Mouse (Mus musculus): ENCODE results near the gene Slc10a7. TPM values are rescaled to one million over a fixed set of nuclear protein-coding genes. Genes with fewer than 3 reads are reported as not detected.

Gene Slc10a7
- polyA plus RNA-seq, 1 experiment from 2014 or later: 7.1 TPM

DNA sequence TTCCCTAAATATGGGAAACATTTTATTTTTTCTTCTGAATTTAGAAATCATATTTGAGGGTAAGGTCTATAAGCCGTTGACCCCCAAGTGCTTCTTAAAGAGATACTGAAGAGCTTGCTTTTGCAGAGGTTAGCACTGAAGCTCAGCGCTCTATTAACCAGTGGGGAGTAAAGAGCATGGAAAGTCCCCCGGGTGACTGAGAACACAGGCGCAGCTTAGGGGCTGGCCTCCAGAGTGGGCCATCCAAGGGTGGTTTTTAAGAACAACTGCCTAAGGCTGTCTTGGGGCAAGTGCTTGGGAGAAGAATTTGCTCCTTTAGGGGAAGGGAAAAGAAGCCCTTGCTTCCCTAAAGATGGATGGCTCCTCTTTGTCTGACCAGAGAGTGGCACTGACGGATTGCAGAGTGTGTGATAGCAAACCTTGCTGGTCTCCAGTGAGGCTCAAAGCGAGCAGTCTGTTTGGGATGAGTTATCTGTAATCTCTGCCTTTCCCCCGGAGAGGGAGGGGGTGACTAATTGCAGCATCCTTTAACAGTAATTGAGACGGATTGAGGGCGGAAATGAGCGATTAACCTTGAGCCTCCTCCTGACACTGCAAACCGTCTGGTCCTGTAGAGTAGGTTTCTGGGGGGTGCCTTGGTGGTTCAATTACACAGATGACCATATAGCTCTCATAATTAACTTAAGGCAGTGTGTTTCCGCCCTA is 115.7 kb downstream of the Slc10a7 start:
- peak; percentile 44; the same call in 1 of the 2 replicates for ATAC-seq (ENCODE audit: low read depth)
- WGBS: 19% methylated on average over 12 of the region's 12 CpGs

GRCm38 (mm10) chr8:78626632-78627031 is 117.5 kb downstream of the Slc10a7 start:
- 82% methylated on average over 5 of the region's 5 CpGs for WGBS
- Histone ChIP-seq H3K36me3 (ENCODE audit: control insufficient read depth, insufficient read depth, low read length) (no peaks in the 10 kb centered on the region), H3K4me3 (ENCODE audit: low read depth, low read length) (no peak overlapping the region), H3K9ac (replicated peaks; ENCODE audit: low read depth, low read length) (no peak overlapping the region), H3K4me2 (ENCODE audit: low read depth, low read length) (no peak overlapping the region), H3K27me3 (ENCODE audit: control insufficient read depth, insufficient read depth, low read length) (no peaks in the 10 kb centered on the region), H3K4me1 (ENCODE audit: control insufficient read depth, insufficient read depth, low read length) (peaks cover 6% of the 10 kb centered on the region; the same call in 1 of the 2 replicates), H3K9me3 (ENCODE audit: control insufficient read depth, low read length) (no peaks in the 10 kb centered on the region), H3K27ac (ENCODE audit: low read depth, low read length) (no peak overlapping the region)
- no peak for ATAC-seq (ENCODE audit: low read depth)

More for the DNA sequence above, 115.7 kb downstream of the Slc10a7 start:
- Histone ChIP-seq H3K9me3 (ENCODE audit: control insufficient read depth, low read length) (no peaks in the 10 kb centered on the region), H3K27ac (ENCODE audit: low read depth, low read length) (no peak overlapping the region), H3K4me2 (ENCODE audit: low read depth, low read length) (no peak overlapping the region), H3K4me3 (ENCODE audit: low read depth, low read length) (no peak overlapping the region), H3K36me3 (ENCODE audit: control insufficient read depth, insufficient read depth, low read length) (no peaks in the 10 kb centered on the region), H3K27me3 (ENCODE audit: control insufficient read depth, insufficient read depth, low read length) (no peaks in the 10 kb centered on the region), H3K4me1 (ENCODE audit: control insufficient read depth, insufficient read depth, low read length) (peaks cover 6% of the 10 kb centered on the region; the same call in 1 of the 2 replicates), H3K9ac (replicated peaks; ENCODE audit: low read depth, low read length) (no peak overlapping the region)

GRCm38 (mm10) chr8:78627793-78628192 is 118.6 kb downstream of the Slc10a7 start:
- WGBS: 43% methylated on average over 9 of the region's 9 CpGs
- H3K4me3 ChIP-seq (ENCODE audit: low read depth, low read length): no peak overlapping the region
- H3K9me3 ChIP-seq (ENCODE audit: control insufficient read depth, low read length): no peaks in the 10 kb centered on the region
- H3K27ac ChIP-seq (ENCODE audit: low read depth, low read length): no peak overlapping the region
- no peaks in the 10 kb centered on the region for H3K36me3 ChIP-seq (ENCODE audit: control insufficient read depth, insufficient read depth, low read length)
- H3K4me2 ChIP-seq (ENCODE audit: low read depth, low read length): no peak overlapping the region
- H3K4me1 ChIP-seq (ENCODE audit: control insufficient read depth, insufficient read depth, low read length): peaks cover 6% of the 10 kb centered on the region; the same call in 1 of the 2 replicates
- ATAC-seq (ENCODE audit: low read depth): no peak
- H3K9ac ChIP-seq (replicated peaks; ENCODE audit: low read depth, low read length): no peak overlapping the region
- no peaks in the 10 kb centered on the region for H3K27me3 ChIP-seq (ENCODE audit: control insufficient read depth, insufficient read depth, low read length)

DNA sequence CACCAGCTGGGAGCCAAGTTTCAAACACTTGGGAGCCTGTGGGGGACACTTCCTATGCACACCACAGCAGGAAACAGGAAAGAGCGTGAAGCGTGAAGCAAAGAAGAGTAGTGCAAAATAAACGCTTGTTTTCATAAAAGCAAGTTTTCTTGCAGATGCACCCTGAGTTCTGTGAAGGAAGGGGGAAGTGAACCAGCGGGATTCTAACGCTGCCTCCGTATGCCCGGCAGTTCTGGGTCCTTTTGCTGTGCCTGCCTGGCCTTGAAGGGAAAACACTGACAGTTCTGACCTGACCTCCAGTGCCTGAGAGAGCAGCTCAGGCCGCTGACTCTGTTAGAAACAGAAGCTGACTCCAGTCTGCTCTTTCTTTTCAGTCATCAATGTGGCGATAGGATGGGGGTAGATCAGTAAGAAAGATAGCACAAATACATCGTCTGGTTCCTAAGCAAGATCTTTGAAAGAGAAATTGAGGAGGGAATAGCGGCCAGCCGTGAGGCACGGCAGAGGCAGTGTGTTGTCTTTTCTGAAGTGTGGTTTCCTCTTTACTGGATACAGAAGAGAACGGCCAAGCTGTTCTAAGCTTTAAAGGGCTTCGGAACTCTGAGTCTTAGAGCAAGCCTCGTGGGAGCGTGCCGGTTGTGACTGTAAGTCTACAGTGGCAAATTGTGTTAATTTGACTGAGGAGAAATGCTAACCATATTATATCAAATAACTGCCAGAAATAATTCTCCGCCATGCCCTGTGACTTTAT is 121.4 kb downstream of the Slc10a7 start:
- 58% methylated on average over 19 of the region's 19 CpGs for WGBS
- Histone ChIP-seq H3K36me3 (ENCODE audit: control insufficient read depth, insufficient read depth, low read length) (no peaks in the 10 kb centered on the region), H3K27me3 (ENCODE audit: control insufficient read depth, insufficient read depth, low read length) (no peaks in the 10 kb centered on the region), H3K4me2 (ENCODE audit: low read depth, low read length) (no peak overlapping the region), H3K9ac (replicated peaks; ENCODE audit: low read depth, low read length) (no peak overlapping the region), H3K4me1 (ENCODE audit: control insufficient read depth, insufficient read depth, low read length) (0 out of 2 replicates have a peak, but pooled peaks cover 3% of the 10 kb centered on the region), H3K9me3 (ENCODE audit: control insufficient read depth, low read length) (no peaks in the 10 kb centered on the region), H3K4me3 (ENCODE audit: low read depth, low read length) (no peak overlapping the region), H3K27ac (ENCODE audit: low read depth, low read length) (no peak overlapping the region)
- no peak for ATAC-seq (ENCODE audit: low read depth)

DNA sequence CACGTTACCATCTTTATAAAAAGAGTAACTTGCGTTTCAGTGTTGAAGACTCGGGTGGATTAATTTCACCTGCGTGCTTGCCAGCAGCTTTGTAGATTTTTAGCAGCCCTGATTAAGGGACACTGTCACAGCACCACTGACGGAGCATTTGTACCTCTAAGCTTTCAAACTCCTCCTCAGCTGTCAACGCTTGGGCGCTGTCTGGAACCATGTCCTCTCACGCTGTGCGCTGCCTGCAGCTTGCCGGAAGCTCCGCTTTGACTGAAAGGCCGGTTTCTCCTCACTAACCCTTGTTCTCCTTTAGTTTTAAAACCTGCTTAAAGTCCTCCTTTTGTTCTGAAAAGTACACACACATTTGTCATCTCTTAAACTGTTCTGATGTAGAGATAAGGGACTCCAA is 123.9 kb downstream of the Slc10a7 start:
- no peak overlapping the region for H3K4me2 ChIP-seq (ENCODE audit: low read depth, low read length)
- ATAC-seq (ENCODE audit: low read depth): no peak
- 53% methylated on average over 12 of the region's 12 CpGs for WGBS
- 0 out of 2 replicates have a peak, but pooled peaks cover 3% of the 10 kb centered on the region for H3K4me1 ChIP-seq (ENCODE audit: control insufficient read depth, insufficient read depth, low read length)
- no peaks in the 10 kb centered on the region for H3K27me3 ChIP-seq (ENCODE audit: control insufficient read depth, insufficient read depth, low read length)
- H3K27ac ChIP-seq (ENCODE audit: low read depth, low read length): no peak overlapping the region
- H3K9ac ChIP-seq (replicated peaks; ENCODE audit: low read depth, low read length): no peak overlapping the region
- H3K9me3 ChIP-seq (ENCODE audit: control insufficient read depth, low read length): no peaks in the 10 kb centered on the region
- no peak overlapping the region for H3K4me3 ChIP-seq (ENCODE audit: low read depth, low read length)
- H3K36me3 ChIP-seq (ENCODE audit: control insufficient read depth, insufficient read depth, low read length): no peaks in the 10 kb centered on the region

GRCm38 (mm10) chr8:78634018-78634417 is 124.9 kb downstream of the Slc10a7 start:
- Histone ChIP-seq H3K4me3 (ENCODE audit: low read depth, low read length) (no peak overlapping the region), H3K9me3 (ENCODE audit: control insufficient read depth, low read length) (no peaks in the 10 kb centered on the region), H3K27ac (ENCODE audit: low read depth, low read length) (no peak overlapping the region), H3K36me3 (ENCODE audit: control insufficient read depth, insufficient read depth, low read length) (no peaks in the 10 kb centered on the region), H3K4me1 (ENCODE audit: control insufficient read depth, insufficient read depth, low read length) (0 out of 2 replicates have a peak, but pooled peaks cover 3% of the 10 kb centered on the region), H3K27me3 (ENCODE audit: control insufficient read depth, insufficient read depth, low read length) (no peaks in the 10 kb centered on the region), H3K9ac (replicated peaks; ENCODE audit: low read depth, low read length) (no peak overlapping the region), H3K4me2 (ENCODE audit: low read depth, low read length) (peak overlapping the region; percentile 37; the same call in 1 of the 2 replicates)
- ATAC-seq (ENCODE audit: low read depth): 0 out of 2 replicates have a peak, but pooled peaks have one; percentile 49
- WGBS: 27% methylated on average over 3 of the region's 3 CpGs

DNA sequence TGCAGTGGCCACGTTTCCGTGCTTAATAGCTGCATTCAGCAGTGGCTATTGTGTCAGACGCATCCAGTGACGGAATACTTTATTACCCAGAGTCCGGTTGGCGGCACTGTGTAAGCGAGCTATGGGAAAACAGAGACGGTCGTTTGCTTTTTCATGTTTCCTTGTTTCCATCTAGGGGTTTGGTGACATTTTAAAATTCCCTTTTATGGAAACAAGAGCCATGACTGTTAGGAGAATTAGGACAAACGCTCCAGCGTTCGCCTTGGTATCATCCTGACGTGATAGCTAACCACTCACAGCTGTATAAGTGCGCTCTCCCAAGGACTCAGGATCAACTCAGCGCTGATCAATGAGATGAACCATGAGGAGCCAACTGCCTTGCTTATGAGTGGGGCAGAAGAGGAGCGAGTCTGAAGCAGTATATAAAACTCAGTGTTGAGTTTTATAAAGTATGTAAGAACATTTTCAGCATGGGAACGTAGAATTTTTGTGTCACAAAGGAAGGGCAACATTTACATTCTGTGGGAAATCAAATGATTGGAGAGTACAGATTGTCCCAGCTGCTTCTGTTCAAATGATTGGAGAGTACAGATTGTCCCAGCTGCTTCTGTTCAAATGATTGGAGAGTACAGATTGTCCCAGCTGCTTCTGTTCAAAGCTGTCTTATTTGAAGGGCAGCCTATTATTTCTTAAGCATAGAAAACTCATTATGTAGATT is 125.5 kb downstream of the Slc10a7 start:
- Histone ChIP-seq H3K36me3 (ENCODE audit: control insufficient read depth, insufficient read depth, low read length) (no peaks in the 10 kb centered on the region), H3K27ac (ENCODE audit: low read depth, low read length) (no peak overlapping the region), H3K9me3 (ENCODE audit: control insufficient read depth, low read length) (no peaks in the 10 kb centered on the region), H3K9ac (replicated peaks; ENCODE audit: low read depth, low read length) (no peak overlapping the region), H3K4me3 (ENCODE audit: low read depth, low read length) (no peak overlapping the region), H3K27me3 (ENCODE audit: control insufficient read depth, insufficient read depth, low read length) (no peaks in the 10 kb centered on the region), H3K4me2 (ENCODE audit: low read depth, low read length) (peak overlapping the region; percentile 37), H3K4me1 (ENCODE audit: control insufficient read depth, insufficient read depth, low read length) (0 out of 2 replicates have a peak, but pooled peaks cover 3% of the 10 kb centered on the region)
- 17% methylated on average over 17 of the region's 17 CpGs for whole genome bisulfite sequencing
- peak; percentile 82 for ATAC-seq (ENCODE audit: low read depth)

GRCm38 (mm10) chr8:78635241-78635771 is 126.2 kb downstream of the Slc10a7 start:
- Histone ChIP-seq H3K9me3 (ENCODE audit: control insufficient read depth, low read length) (no peaks in the 10 kb centered on the region), H3K36me3 (ENCODE audit: control insufficient read depth, insufficient read depth, low read length) (no peaks in the 10 kb centered on the region), H3K4me1 (ENCODE audit: control insufficient read depth, insufficient read depth, low read length) (0 out of 2 replicates have a peak, but pooled peaks cover 3% of the 10 kb centered on the region), H3K9ac (replicated peaks; ENCODE audit: low read depth, low read length) (no peak overlapping the region), H3K4me2 (ENCODE audit: low read depth, low read length) (no peak overlapping the region), H3K27ac (ENCODE audit: low read depth, low read length) (no peak overlapping the region), H3K4me3 (ENCODE audit: low read depth, low read length) (no peak overlapping the region), H3K27me3 (ENCODE audit: control insufficient read depth, insufficient read depth, low read length) (no peaks in the 10 kb centered on the region)
- no peak for ATAC-seq (ENCODE audit: low read depth)
- 63% methylated on average over 8 of the region's 8 CpGs for WGBS

Measured in neural tube, embryonic 14.5 days (tissue).